ENCODE assay signal across 24 mouse cellular contexts in genomic region chr11:21115804-21116203, GRCm38 (mm10).
"Had no signal": no experiment of that assay in that cellular context is flagged by ENCODE, and none has a peak within 500 bp of the region (broad histone marks: within the 10 kb centered on the region; RNA-seq: fewer than 3 reads in every experiment).

No protein-coding gene starts in this region.

- H3K4me3 ChIP-seq: heart, adult 2 months; heart, embryonic 13.5 days; heart, embryonic 15.5 days; hindbrain, embryonic 10.5 days; hindbrain, embryonic 12.5 days; kidney, embryonic 15.5 days; limb, embryonic 13.5 days; limb, embryonic 15.5 days; liver, embryonic 12.5 days had no signal

- H3K27ac ChIP-seq: heart, adult 2 months; heart, embryonic 13.5 days; heart, embryonic 15.5 days; hindbrain, embryonic 10.5 days; hindbrain, embryonic 12.5 days; hindbrain, embryonic 14.5 days; kidney, embryonic 15.5 days; kidney, postnatal 0 days; limb, embryonic 13.5 days; limb, embryonic 15.5 days; liver, embryonic 12.5 days; liver, embryonic 14.5 days had no signal

- H3K9me3 ChIP-seq: heart, embryonic 13.5 days; heart, embryonic 15.5 days; hindbrain, embryonic 10.5 days; hindbrain, embryonic 12.5 days; kidney, embryonic 15.5 days; limb, embryonic 13.5 days; limb, embryonic 15.5 days; liver, embryonic 12.5 days had no signal

- H3K4me1 ChIP-seq: heart, embryonic 15.5 days; hindbrain, embryonic 10.5 days; hindbrain, embryonic 12.5 days; limb, embryonic 15.5 days had no signal

- H3K27me3 ChIP-seq: heart, embryonic 13.5 days; heart, embryonic 15.5 days; hindbrain, embryonic 12.5 days; kidney, embryonic 15.5 days; limb, embryonic 13.5 days; limb, embryonic 15.5 days; liver, embryonic 12.5 days had no signal

- H3K36me3 ChIP-seq: heart, embryonic 13.5 days; heart, embryonic 15.5 days; hindbrain, embryonic 10.5 days; hindbrain, embryonic 12.5 days; kidney, embryonic 15.5 days; limb, embryonic 13.5 days; limb, embryonic 15.5 days; liver, embryonic 12.5 days had no signal

- H3K9ac ChIP-seq: heart, embryonic 13.5 days; heart, embryonic 15.5 days; hindbrain, embryonic 12.5 days; hindbrain, embryonic 14.5 days; kidney, embryonic 15.5 days; limb, embryonic 13.5 days; limb, embryonic 15.5 days; liver, embryonic 12.5 days; liver, embryonic 14.5 days had no signal

- DNase-seq: gastrocnemius, postnatal 14 days; gastrocnemius, postnatal 36 days; heart, adult 11 months; heart, adult 2 months; heart, postnatal 4 days; kidney, adult 11 months; kidney, adult 2 months; kidney, adult 9 months; kidney, postnatal 14 days; kidney, postnatal 36 days; layer of hippocampus, adult 9-11 months; layer of hippocampus, postnatal 36 days; left cerebral cortex, postnatal 4 days had no signal
